ENCODE assay signal across 16 mouse cellular contexts in genomic region chr15:60845886-60846285, GRCm38 (mm10). TPM values are rescaled to one million over a fixed set of nuclear protein-coding genes. Genes with fewer than 3 reads are reported as not detected.
A peak's percentile ranks its signal among the peaks of the same experiment; 100 is the strongest.
DNase-seq lines count a peak whose midpoint lies in the region; ATAC-seq and TF ChIP-seq lines count a peak whose summit lies in the region.
"Had no signal": no experiment of that assay in that cellular context is flagged by ENCODE, and none has a peak within 500 bp of the region (broad histone marks: within the 10 kb centered on the region; RNA-seq: fewer than 3 reads in every experiment).

No protein-coding gene starts in this region.

- no peaks in the 10 kb centered on the region for H3K9me3 ChIP-seq in hindbrain, embryonic 10.5 days
- H3K9me3 ChIP-seq in hindbrain, embryonic 16.5 days (ENCODE audit: control insufficient read depth, low read length), result no peaks in the 10 kb centered on the region
- H3K9me3 ChIP-seq in embryonic facial prominence, embryonic 10.5 days, result no peaks in the 10 kb centered on the region
- no peaks in the 10 kb centered on the region for H3K9me3 ChIP-seq in forebrain, embryonic 12.5 days
- no peaks in the 10 kb centered on the region for H3K9me3 ChIP-seq in midbrain, embryonic 14.5 days (ENCODE audit: control insufficient read depth, low read length)
- H3K9me3 ChIP-seq: heart, embryonic 12.5 days; intestine, embryonic 15.5 days; kidney, embryonic 15.5 days; megakaryocyte, embryonic 14.5 days had no signal

- 10% methylated on average over 3 of the region's 3 CpGs for WGBS in hindbrain, embryonic 10.5 days
- 14% methylated on average over 3 of the region's 3 CpGs for WGBS in hindbrain, embryonic 16.5 days
- WGBS in embryonic facial prominence, embryonic 10.5 days, result 14% methylated on average over 3 of the region's 3 CpGs
- WGBS in forebrain, embryonic 12.5 days, result 16% methylated on average over 3 of the region's 3 CpGs
- WGBS in midbrain, embryonic 14.5 days, result 5% methylated on average over 3 of the region's 3 CpGs
- WGBS in thymus, adult 2 months, result 80% methylated on average over 3 of the region's 3 CpGs

- peak overlapping the region; percentile 78 for H3K27ac ChIP-seq in hindbrain, embryonic 10.5 days
- H3K27ac ChIP-seq in hindbrain, embryonic 16.5 days (ENCODE audit: low read depth, low read length), result no peak overlapping the region
- H3K27ac ChIP-seq in embryonic facial prominence, embryonic 10.5 days (replicated peaks), result peak overlapping the region; percentile 63
- H3K27ac ChIP-seq in forebrain, embryonic 12.5 days, result no peak overlapping the region
- no peak overlapping the region for H3K27ac ChIP-seq in midbrain, embryonic 14.5 days (replicated peaks; ENCODE audit: low read depth, low read length)
- no peak overlapping the region for H3K27ac ChIP-seq in thymus, adult 2 months (ENCODE audit: control insufficient read depth, insufficient read depth, low read length)
- H3K27ac ChIP-seq: intestine, embryonic 15.5 days; kidney, embryonic 15.5 days had no signal

- H3K9ac ChIP-seq in hindbrain, embryonic 16.5 days (ENCODE audit: low read depth, low read length), result no peak overlapping the region
- no peak overlapping the region for H3K9ac ChIP-seq in forebrain, embryonic 12.5 days
- H3K9ac ChIP-seq in midbrain, embryonic 14.5 days (replicated peaks; ENCODE audit: low read length), result no peak overlapping the region
- H3K9ac ChIP-seq: heart, embryonic 12.5 days; intestine, embryonic 15.5 days; kidney, embryonic 15.5 days had no signal

- H3K27me3 ChIP-seq in hindbrain, embryonic 10.5 days (ENCODE audit: insufficient read depth, poor library complexity, severe bottlenecking), result no peaks in the 10 kb centered on the region
- H3K27me3 ChIP-seq in hindbrain, embryonic 16.5 days (replicated peaks; ENCODE audit: control insufficient read depth, insufficient read depth, low read length), result no peaks in the 10 kb centered on the region
- no peaks in the 10 kb centered on the region for H3K27me3 ChIP-seq in embryonic facial prominence, embryonic 10.5 days (replicated peaks; ENCODE audit: low read depth, poor library complexity, severe bottlenecking)
- H3K27me3 ChIP-seq in forebrain, embryonic 12.5 days, result no peaks in the 10 kb centered on the region
- no peaks in the 10 kb centered on the region for H3K27me3 ChIP-seq in midbrain, embryonic 14.5 days (ENCODE audit: control insufficient read depth, insufficient read depth, low read length)
- H3K27me3 ChIP-seq in thymus, adult 2 months (ENCODE audit: control insufficient read depth, insufficient read depth, low read length), result no peaks in the 10 kb centered on the region
- H3K27me3 ChIP-seq: heart, embryonic 12.5 days; intestine, embryonic 15.5 days; kidney, embryonic 15.5 days had no signal

- H3K36me3 ChIP-seq in hindbrain, embryonic 10.5 days, result no peaks in the 10 kb centered on the region
- H3K36me3 ChIP-seq in hindbrain, embryonic 16.5 days (ENCODE audit: control insufficient read depth, insufficient read depth, low read length), result no peaks in the 10 kb centered on the region
- H3K36me3 ChIP-seq in embryonic facial prominence, embryonic 10.5 days (replicated peaks), result no peaks in the 10 kb centered on the region
- no peaks in the 10 kb centered on the region for H3K36me3 ChIP-seq in forebrain, embryonic 12.5 days (replicated peaks)
- H3K36me3 ChIP-seq in midbrain, embryonic 14.5 days (ENCODE audit: control insufficient read depth, insufficient read depth, low read length), result no peaks in the 10 kb centered on the region
- H3K36me3 ChIP-seq in thymus, adult 2 months (ENCODE audit: control insufficient read depth, insufficient read depth, low read length), result no peaks in the 10 kb centered on the region
- H3K36me3 ChIP-seq: heart, embryonic 12.5 days; intestine, embryonic 15.5 days; kidney, embryonic 15.5 days had no signal

- no peak; the same call in 1 of the 2 replicates for ATAC-seq in hindbrain, embryonic 16.5 days
- peak; percentile 48; the same call in 1 of the 2 replicates for ATAC-seq in forebrain, embryonic 12.5 days (ENCODE audit: low FRiP score)
- ATAC-seq in midbrain, embryonic 14.5 days (ENCODE audit: low FRiP score, low TSS enrichment), result 0 out of 2 replicates have a peak, but pooled peaks have one; percentile 25
- ATAC-seq: intestine, embryonic 15.5 days had no signal

- intact Hi-C loops in left cerebral cortex, postnatal 10 days (cut with DNase I), result no loop called here

- DNase-seq in hindbrain, embryonic 10.5 days (ENCODE audit: low spot score), result no peak
- no peak for DNase-seq in embryonic facial prominence, embryonic 10.5 days (ENCODE audit: low spot score)
- peak; percentile 27 for DNase-seq in midbrain, embryonic 14.5 days
- DNase-seq in left cerebral cortex, postnatal 10 days (ENCODE audit: extremely low spot score in 1 of 2, low spot score in 2 of 2), result no peak
- DNase-seq in thymus, adult 2 months, result no peak
- DNase-seq: adrenal gland, postnatal 10 days; cerebellum, adult 2 months; gastrocnemius, postnatal 10 days; heart, postnatal 36 days; lung, adult 2 months had no signal

- no peak for TF ChIP-seq POLR2A in thymus, adult 2 months (IDR thresholded peaks at IDR 0.05; ENCODE audit: control insufficient read depth, extremely low read depth, insufficient read depth, low read length, poor library complexity)

- no peak overlapping the region for H3K4me3 ChIP-seq in hindbrain, embryonic 10.5 days
- no peak overlapping the region for H3K4me3 ChIP-seq in hindbrain, embryonic 16.5 days (ENCODE audit: low read length)
- no peak overlapping the region for H3K4me3 ChIP-seq in embryonic facial prominence, embryonic 10.5 days
- H3K4me3 ChIP-seq in forebrain, embryonic 12.5 days (replicated peaks), result no peak overlapping the region
- no peak overlapping the region for H3K4me3 ChIP-seq in midbrain, embryonic 14.5 days (replicated peaks; ENCODE audit: low read depth, low read length)
- H3K4me3 ChIP-seq in thymus, adult 2 months (ENCODE audit: control insufficient read depth, insufficient read depth, low read length), result no peak overlapping the region
- H3K4me3 ChIP-seq: heart, embryonic 12.5 days; intestine, embryonic 15.5 days; kidney, embryonic 15.5 days had no signal

- H3K4me1 ChIP-seq in hindbrain, embryonic 10.5 days (replicated peaks), result peaks cover 41% of the 10 kb centered on the region
- peaks cover 3% of the 10 kb centered on the region for H3K4me1 ChIP-seq in hindbrain, embryonic 16.5 days (ENCODE audit: control insufficient read depth, insufficient read depth, low read depth, low read length)
- peaks cover 54% of the 10 kb centered on the region for H3K4me1 ChIP-seq in embryonic facial prominence, embryonic 10.5 days
- peaks cover 10% of the 10 kb centered on the region for H3K4me1 ChIP-seq in forebrain, embryonic 12.5 days
- peaks cover 3% of the 10 kb centered on the region for H3K4me1 ChIP-seq in midbrain, embryonic 14.5 days (ENCODE audit: control insufficient read depth, insufficient read depth, low read length)
- no peaks in the 10 kb centered on the region for H3K4me1 ChIP-seq in thymus, adult 2 months (replicated peaks; ENCODE audit: control insufficient read depth, insufficient read depth, low read length)
- H3K4me1 ChIP-seq: intestine, embryonic 15.5 days had no signal

- no peak overlapping the region for H3K4me2 ChIP-seq in hindbrain, embryonic 16.5 days (ENCODE audit: low read length)
- no peak overlapping the region for H3K4me2 ChIP-seq in forebrain, embryonic 12.5 days
- H3K4me2 ChIP-seq in midbrain, embryonic 14.5 days (ENCODE audit: low read length), result no peak overlapping the region
- H3K4me2 ChIP-seq: heart, embryonic 12.5 days; intestine, embryonic 15.5 days; kidney, embryonic 15.5 days had no signal

- no peak for TF ChIP-seq CTCF in thymus, adult 2 months (IDR thresholded peaks at IDR 0.05; ENCODE audit: borderline replicate concordance, control insufficient read depth, extremely low read depth, insufficient read depth, low read length, poor library complexity)

RNA-seq across cellular contexts. Expression of gene Fam84b, which starts 7.7 kb away (rescaled TPM):
- 12.2 and 16.6 TPM in 2 replicates for polyA plus RNA-seq in hindbrain, embryonic 10.5 days (2016; fragmentation: Nextera tagmentation; extraction: Ambion mirVana)
- polyA plus RNA-seq in hindbrain, embryonic 16.5 days (2015; fragmentation: Nextera tagmentation; extraction: Ambion mirVana), result 10.6 and 12.1 TPM in 2 replicates
- 14.0 and 15.5 TPM in 2 replicates for polyA plus RNA-seq in embryonic facial prominence, embryonic 10.5 days (2016; fragmentation: Nextera tagmentation; extraction: Ambion mirVana)
- 14.1 and 19.7 TPM in 2 replicates for polyA plus RNA-seq in forebrain, embryonic 12.5 days (2016; fragmentation: Nextera tagmentation; extraction: Ambion mirVana)
- 7.1 and 9.1 TPM in 2 replicates for polyA plus RNA-seq in midbrain, embryonic 14.5 days (2014; fragmentation: Nextera tagmentation; extraction: Ambion mirVana)
- total RNA-seq in left cerebral cortex, postnatal 10 days (2021), result 10 to 100 TPM; 12.3 to 16.1 TPM
- 5.5 and 9.5 TPM in 2 replicates for polyA plus RNA-seq in thymus, adult 2 months (2012; rRNA removed)

Comparison
In these comparisons a context has a peak if more than half of its experiments do, and no peak if none do; other contexts are left out.
1. H3K27ac ChIP-seq: peak in hindbrain, embryonic 10.5 days (single experiment) and embryonic facial prominence, embryonic 10.5 days (single experiment); none in hindbrain, embryonic 16.5 days (single experiment), forebrain, embryonic 12.5 days (single experiment), midbrain, embryonic 14.5 days (single experiment) and thymus, adult 2 months (single experiment).